ENCODE assay signal across 8 mouse cellular contexts in genomic region chr8:13213479-13214268, GRCm38 (mm10). TPM values are rescaled to one million over a fixed set of nuclear protein-coding genes. Genes with fewer than 3 reads are reported as not detected.
A peak's percentile ranks its signal among the peaks of the same experiment; 100 is the strongest.
DNase-seq lines count a peak whose midpoint lies in the region; ATAC-seq lines count a peak whose summit lies in the region.

No protein-coding gene starts in this region.

- peak overlapping the region; percentile 35 for H3K27ac ChIP-seq in forebrain, embryonic 10.5 days
- H3K27ac ChIP-seq in heart, embryonic 15.5 days = peak overlapping the region; percentile 58
- peak overlapping the region; percentile 57 for H3K27ac ChIP-seq in liver, embryonic 12.5 days

- H3K4me3 ChIP-seq in forebrain, embryonic 10.5 days = no peak overlapping the region
- no peak overlapping the region for H3K4me3 ChIP-seq in heart, embryonic 15.5 days
- H3K4me3 ChIP-seq in liver, embryonic 12.5 days = no peak overlapping the region

- peak; percentile 53 for ATAC-seq in heart, embryonic 15.5 days (replicated peaks; ENCODE audit: insufficient number of reproducible peaks, insufficient read depth, low FRiP score, low read depth)
- ATAC-seq in liver, embryonic 12.5 days = peak; percentile 66

- H3K9me3 ChIP-seq in forebrain, embryonic 10.5 days = no peaks in the 10 kb centered on the region
- no peaks in the 10 kb centered on the region for H3K9me3 ChIP-seq in heart, embryonic 15.5 days (replicated peaks)
- H3K9me3 ChIP-seq in liver, embryonic 12.5 days (replicated peaks) = no peaks in the 10 kb centered on the region

- H3K36me3 ChIP-seq in forebrain, embryonic 10.5 days (replicated peaks) = no peaks in the 10 kb centered on the region
- H3K36me3 ChIP-seq in heart, embryonic 15.5 days = no peaks in the 10 kb centered on the region
- no peaks in the 10 kb centered on the region for H3K36me3 ChIP-seq in liver, embryonic 12.5 days
- no peaks in the 10 kb centered on the region for H3K36me3 ChIP-seq in splenic B cell, adult 2 months (ENCODE audit: control insufficient read depth, insufficient read depth, low read length, poor library complexity, severe bottlenecking)

- no peaks in the 10 kb centered on the region; the same call in 1 of the 2 replicates for H3K27me3 ChIP-seq in forebrain, embryonic 10.5 days (ENCODE audit: poor library complexity, severe bottlenecking)
- no peaks in the 10 kb centered on the region for H3K27me3 ChIP-seq in heart, embryonic 15.5 days
- no peaks in the 10 kb centered on the region for H3K27me3 ChIP-seq in liver, embryonic 12.5 days (replicated peaks)
- H3K27me3 ChIP-seq in splenic B cell, adult 2 months (ENCODE audit: control insufficient read depth, insufficient read depth, low read length, poor library complexity, severe bottlenecking) = no peaks in the 10 kb centered on the region

- peak overlapping the region; percentile 35 for H3K4me2 ChIP-seq in heart, embryonic 15.5 days
- peak overlapping the region; percentile 47 for H3K4me2 ChIP-seq in liver, embryonic 12.5 days

- H3K9ac ChIP-seq in heart, embryonic 15.5 days = no peak overlapping the region
- peak overlapping the region; percentile 29; the same call in 1 of the 2 replicates for H3K9ac ChIP-seq in liver, embryonic 12.5 days

- H3K4me1 ChIP-seq in forebrain, embryonic 10.5 days = peaks cover 19% of the 10 kb centered on the region
- H3K4me1 ChIP-seq in heart, embryonic 15.5 days (replicated peaks) = peaks cover 46% of the 10 kb centered on the region
- peaks cover 46% of the 10 kb centered on the region for H3K4me1 ChIP-seq in liver, embryonic 12.5 days

- peak; percentile 92 for DNase-seq in CD4-positive, CD25-positive, alpha-beta regulatory T cell, adult 2 months (ENCODE audit: low read depth, low spot score)
- peak; percentile 75 for DNase-seq in c-Kit-negative CD71-positive TER-119-positive erythroid progenitor cells, embryonic 14.5 days (ENCODE audit: low read depth, low spot score)
- peak; percentile 83 for DNase-seq in forebrain, embryonic 10.5 days (ENCODE audit: extremely low spot score, low spot score)
- DNase-seq in kidney, postnatal 14 days = peak; percentile 91
- DNase-seq in naive thymus-derived CD4-positive, alpha-beta T cell, adult 2 months (ENCODE audit: low read depth) = peak; percentile 89
- peak; percentile 80 for DNase-seq in splenic B cell, adult 2 months (ENCODE audit: low read depth, low spot score)

- 26% methylated on average over 10 of the region's 10 CpGs for WGBS in forebrain, embryonic 10.5 days
- WGBS in heart, embryonic 15.5 days = 17% methylated on average over 10 of the region's 10 CpGs
- WGBS in liver, embryonic 12.5 days (ENCODE audit: insufficient replicate concordance) = 5% methylated on average over 10 of the region's 10 CpGs

RNA-seq across cellular contexts. Expression of gene Grtp1, which starts 13.3 kb away (rescaled TPM):
- 19.5 and 21.5 TPM in 2 replicates for polyA plus RNA-seq in forebrain, embryonic 10.5 days (2016; fragmentation: Nextera tagmentation; extraction: Ambion mirVana)
- polyA plus RNA-seq in heart, embryonic 15.5 days (2015; fragmentation: Nextera tagmentation; extraction: Ambion mirVana) = 12.5 and 13.6 TPM in 2 replicates
- 13.8 and 14.0 TPM in 2 replicates for polyA plus RNA-seq in liver, embryonic 12.5 days (2016; fragmentation: Nextera tagmentation; extraction: Ambion mirVana)

RNA-seq across cellular contexts. Expression of gene Adprhl1, which starts 40.3 kb away (rescaled TPM):
- 0.16 TPM in 1 of 2 replicates, not detected in the other for polyA plus RNA-seq in forebrain, embryonic 10.5 days (2016; fragmentation: Nextera tagmentation; extraction: Ambion mirVana)
- polyA plus RNA-seq in heart, embryonic 15.5 days (2015; fragmentation: Nextera tagmentation; extraction: Ambion mirVana) = 188 and 216 TPM in 2 replicates
- polyA plus RNA-seq in liver, embryonic 12.5 days (2016; fragmentation: Nextera tagmentation; extraction: Ambion mirVana) = not detected in 2 replicates

RNA-seq across cellular contexts. Expression of gene Lamp1, which starts 54.7 kb away (rescaled TPM):
- 182 and 190 TPM in 2 replicates for polyA plus RNA-seq in forebrain, embryonic 10.5 days (2016; fragmentation: Nextera tagmentation; extraction: Ambion mirVana)
- 285 and 316 TPM in 2 replicates for polyA plus RNA-seq in heart, embryonic 15.5 days (2015; fragmentation: Nextera tagmentation; extraction: Ambion mirVana)
- polyA plus RNA-seq in liver, embryonic 12.5 days (2016; fragmentation: Nextera tagmentation; extraction: Ambion mirVana) = 199 and 203 TPM in 2 replicates

Comparison
In these comparisons a context has a peak if more than half of its experiments do, and no peak if none do; other contexts are left out.
1. RNA of gene Adprhl1, which starts 40.3 kb away (polyA plus RNA-seq): 188 to 216 TPM in heart, embryonic 15.5 days; 0.16 TPM in forebrain, embryonic 10.5 days and not detected in liver, embryonic 12.5 days; every median in the first group is over 100 times any median in the second.
2. Peak in every context shown above with its lines, with median percentiles within 50 percentile points of each other: DNase-seq and H3K27ac ChIP-seq.